Mouse (Mus musculus) hindbrain, embryonic 10.5 days (tissue): ENCODE data around the gene Muc3. TPM values are rescaled to one million over a fixed set of nuclear protein-coding genes. Genes with fewer than 3 reads are reported as not detected.

Experiments
- DNase-seq: peaks from one replicate; pipeline ENCODE4 v3.0.0-alpha.2; 2017; ENCODE audit warnings: low spot score
- H3K27ac ChIP-seq: fragments of 300-500 bp; sonication (generic); 2 replicates; pipeline ENCODE4 v1.5.1; 2016; ENCODE audit warnings: mild to moderate bottlenecking, moderate library complexity
- H3K27me3 ChIP-seq: fragments of 300-500 bp; sonication (generic); 2 replicates; pipeline ENCODE4 v1.6.1; 2016; ENCODE audit warnings: mild to moderate bottlenecking; ENCODE audit not compliant: poor library complexity, insufficient read depth, severe bottlenecking
- H3K36me3 ChIP-seq: fragments of 300-500 bp; sonication (generic); 2 replicates; pipeline ENCODE4 v1.6.1; 2016; ENCODE audit warnings: mild to moderate bottlenecking, moderate library complexity
- H3K4me1 ChIP-seq: fragments of 300-500 bp; sonication (generic); replicated peaks from 2 replicates; pipeline ENCODE4 v1.6.1; 2016; ENCODE audit warnings: mild to moderate bottlenecking
- H3K4me3 ChIP-seq: fragments of 300-500 bp; sonication (generic); 2 replicates; pipeline ENCODE4 v1.5.1; 2016; ENCODE audit warnings: mild to moderate bottlenecking, moderate library complexity
- H3K9me3 ChIP-seq: fragments of 300-500 bp; sonication (generic); 2 replicates; pipeline ENCODE4 v1.6.1; 2016; ENCODE audit warnings: mild to moderate bottlenecking, moderate library complexity
- WGBS: fragments of 180-500 bp; shearing (Covaris S2); methylation state at CpG from one replicate; pipeline ENCODE4 v1.1.7; 2016; 5-methylcytosine and 5-hydroxymethylcytosine counted together
- polyA plus RNA-seq: library from polyadenylated mRNA; unstranded; fragments of >200 nt; fragmentation: Nextera tagmentation; extraction: Ambion mirVana; gene quantifications from 2 replicates; pipeline ENCODE4 v1.2.1, GENCODE M21; 2016

Gene Muc3
- polyA plus RNA-seq, 1 experiment from 2014 or later, result not detected

DNA sequence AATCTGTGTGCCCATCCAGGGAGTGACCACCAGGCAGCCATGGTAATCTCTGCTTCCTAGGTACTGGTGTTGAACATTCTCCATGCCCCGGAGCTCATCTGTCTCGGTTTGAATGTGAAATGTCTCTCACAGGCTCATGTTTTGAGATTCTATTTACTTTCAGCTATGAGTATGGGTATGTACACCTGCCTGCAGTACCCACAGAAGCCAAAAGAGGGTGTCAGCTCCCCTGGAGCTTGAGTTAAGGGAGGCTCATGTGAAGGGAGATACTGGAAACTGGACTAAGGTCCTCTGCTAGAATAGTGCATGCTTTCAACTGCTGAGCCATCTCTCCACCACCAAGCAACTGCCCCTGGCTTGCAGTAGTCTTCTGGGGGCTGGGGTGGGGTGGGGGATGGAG, 45.2 kb downstream of the Muc3 start:
- Histone ChIP-seq H3K27ac (no peak overlapping the region), H3K9me3 (no peaks in the 10 kb centered on the region), H3K4me3 (no peak overlapping the region), H3K27me3 (no peaks in the 10 kb centered on the region), H3K4me1 (peaks cover 16% of the 10 kb centered on the region), H3K36me3 (no peaks in the 10 kb centered on the region)
- DNase-seq, result no peak
- WGBS, result 93% methylated on average over 2 of the region's 2 CpGs

- no peaks in the 10 kb centered on the region for H3K27me3 ChIP-seq
- H3K4me3 ChIP-seq, result no peak overlapping the region
- no peak for DNase-seq
- no peaks in the 10 kb centered on the region for H3K36me3 ChIP-seq
- WGBS, result 67% methylated on average over 28 of the region's 28 CpGs
- H3K27ac ChIP-seq, result peak overlapping the region; percentile 71
- H3K4me1 ChIP-seq, result peaks cover 16% of the 10 kb centered on the region
- no peaks in the 10 kb centered on the region for H3K9me3 ChIP-seq
Measured at GRCm38 (mm10) chr5:137102575-137103522, 46.3 kb downstream of the Muc3 start.

- DNase-seq, result no peak
- Histone ChIP-seq H3K27ac (0 out of 2 replicates have a peak overlapping the region, but pooled peaks have one; percentile 71), H3K4me1 (peaks cover 15% of the 10 kb centered on the region), H3K9me3 (no peaks in the 10 kb centered on the region), H3K36me3 (no peaks in the 10 kb centered on the region), H3K27me3 (no peaks in the 10 kb centered on the region), H3K4me3 (no peak overlapping the region)
- WGBS, result 78% methylated on average over 10 of the region's 10 CpGs
Measured at GRCm38 (mm10) chr5:137102078-137102477, 47.0 kb downstream of the Muc3 start.

DNA sequence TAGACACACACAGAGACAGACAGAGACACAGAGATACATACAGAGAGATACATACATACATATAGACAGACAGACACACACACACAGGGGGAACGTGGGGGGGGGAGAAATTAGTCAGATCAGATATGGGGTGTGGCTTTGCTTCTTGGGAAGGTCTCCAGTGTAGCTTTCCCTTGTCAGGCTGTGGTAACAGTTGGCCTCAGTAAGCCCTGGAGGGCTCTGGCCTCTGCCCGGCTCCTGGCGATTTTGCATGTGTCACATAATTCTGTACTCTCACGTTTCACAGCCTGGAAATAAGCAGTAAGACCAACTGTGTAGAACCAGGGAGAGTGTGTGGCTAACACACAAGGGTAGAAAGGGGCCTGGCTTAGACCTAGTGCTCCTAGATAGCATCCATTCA, 48.5 kb downstream of the Muc3 start:
- DNase-seq, result no peak
- Histone ChIP-seq H3K27ac (no peak overlapping the region), H3K36me3 (no peaks in the 10 kb centered on the region), H3K4me1 (peaks cover 12% of the 10 kb centered on the region), H3K9me3 (no peaks in the 10 kb centered on the region), H3K27me3 (no peaks in the 10 kb centered on the region), H3K4me3 (no peak overlapping the region)
- WGBS, result 66% methylated on average over 4 of the region's 4 CpGs

- no peaks in the 10 kb centered on the region for H3K9me3 ChIP-seq
- DNase-seq, result no peak
- 77% methylated on average over 11 of the region's 11 CpGs for WGBS
- H3K27ac ChIP-seq, result no peak overlapping the region
- H3K36me3 ChIP-seq, result no peaks in the 10 kb centered on the region
- peaks cover 9% of the 10 kb centered on the region for H3K4me1 ChIP-seq
- no peaks in the 10 kb centered on the region for H3K27me3 ChIP-seq
- H3K4me3 ChIP-seq, result no peak overlapping the region
Measured at GRCm38 (mm10) chr5:137098418-137098817, 50.7 kb downstream of the Muc3 start.

DNA sequence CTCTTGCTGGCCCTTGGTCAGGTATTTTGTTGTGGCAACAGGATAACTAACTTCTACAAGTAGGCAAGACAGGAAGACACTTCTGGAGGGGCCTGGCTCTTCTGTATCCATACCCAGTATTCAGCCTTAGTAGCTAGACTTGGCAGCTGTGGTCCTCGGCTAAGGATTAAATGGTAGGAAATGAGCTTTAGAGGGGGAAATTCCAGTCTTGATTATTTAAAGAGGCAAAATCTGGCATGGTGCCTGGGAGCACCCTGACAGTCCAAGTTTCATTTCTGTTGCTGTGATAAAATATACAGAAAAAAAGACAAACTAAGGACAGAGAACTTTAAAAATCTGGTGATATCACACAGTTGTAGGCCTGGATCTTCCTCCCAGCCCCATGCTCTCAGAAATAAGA, 53.1 kb downstream of the Muc3 start:
- DNase-seq, result no peak
- H3K27ac ChIP-seq, result no peak overlapping the region
- 98% methylated on average over 1 of the region's 1 CpGs for WGBS

GRCm38 (mm10) chr5:137095135-137095534, 54.0 kb downstream of the Muc3 start:
- WGBS, result 87% methylated on average over 10 of the region's 10 CpGs
- Histone ChIP-seq H3K4me3 (no peak overlapping the region), H3K27me3 (no peaks in the 10 kb centered on the region), H3K27ac (no peak overlapping the region), H3K36me3 (no peaks in the 10 kb centered on the region), H3K4me1 (no peaks in the 10 kb centered on the region), H3K9me3 (no peaks in the 10 kb centered on the region)
- no peak for DNase-seq

More for the DNA sequence above, 53.1 kb downstream of the Muc3 start:
- Histone ChIP-seq H3K36me3 (no peaks in the 10 kb centered on the region), H3K9me3 (no peaks in the 10 kb centered on the region), H3K4me3 (no peak overlapping the region), H3K27me3 (no peaks in the 10 kb centered on the region), H3K4me1 (no peaks in the 10 kb centered on the region)

DNA sequence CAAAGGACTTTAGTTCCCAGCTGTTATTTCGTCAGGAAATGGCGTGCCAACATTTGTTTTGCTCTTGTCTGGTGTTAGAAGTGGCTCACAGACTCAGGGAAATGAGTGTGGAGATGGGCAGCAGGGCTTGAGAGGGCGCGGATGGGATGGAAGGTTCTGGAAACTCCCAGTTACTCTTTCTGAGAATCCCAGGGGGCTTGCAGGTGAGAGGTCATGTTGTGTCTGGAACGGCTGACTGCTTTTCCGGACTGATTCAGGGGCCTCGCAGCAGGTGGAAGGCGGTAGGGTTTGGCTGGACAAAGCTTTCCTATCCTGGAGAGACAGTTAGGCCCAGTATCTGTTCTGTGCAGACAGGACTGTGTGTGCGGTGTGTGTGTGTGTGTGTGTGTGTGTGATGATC, 55.4 kb downstream of the Muc3 start:
- no peak for DNase-seq
- Histone ChIP-seq H3K27me3 (no peaks in the 10 kb centered on the region), H3K4me1 (no peaks in the 10 kb centered on the region), H3K27ac (no peak overlapping the region), H3K9me3 (0 out of 2 replicates have a peak, but pooled peaks cover 2% of the 10 kb centered on the region), H3K4me3 (no peak overlapping the region), H3K36me3 (no peaks in the 10 kb centered on the region)
- 76% methylated on average over 9 of the region's 9 CpGs for WGBS

DNA sequence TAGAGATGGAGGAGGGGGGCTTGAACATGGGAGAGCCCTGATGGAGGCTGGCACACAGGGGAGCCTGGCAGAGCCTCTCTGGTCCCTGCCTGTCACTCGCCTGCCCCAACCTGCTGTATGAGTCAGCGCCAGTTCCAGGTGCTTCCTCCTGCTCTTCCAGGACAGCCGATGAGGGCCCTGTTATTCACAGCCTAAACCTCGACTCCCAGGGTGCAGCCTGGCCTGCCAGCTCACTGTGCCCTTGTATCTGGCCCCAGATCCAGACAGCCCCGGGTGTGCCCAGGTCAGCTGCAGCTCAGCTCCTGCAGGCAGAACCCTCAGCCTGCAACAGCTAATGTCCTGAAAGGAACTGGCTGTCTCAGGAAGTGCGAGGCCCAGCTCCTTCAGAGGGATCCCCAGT, 57.6 kb downstream of the Muc3 start:
- 72% methylated on average over 6 of the region's 6 CpGs for WGBS

GRCm38 (mm10) chr5:137090870-137091269, 58.3 kb downstream of the Muc3 start:
- Histone ChIP-seq H3K36me3 (no peaks in the 10 kb centered on the region), H3K4me1 (no peaks in the 10 kb centered on the region), H3K27me3 (no peaks in the 10 kb centered on the region), H3K27ac (no peak overlapping the region), H3K4me3 (no peak overlapping the region), H3K9me3 (peaks cover 15% of the 10 kb centered on the region; the same call in 1 of the 2 replicates)
- WGBS, result 83% methylated on average over 10 of the region's 10 CpGs
- no peak for DNase-seq

More for the DNA sequence above, 57.6 kb downstream of the Muc3 start:
- no peaks in the 10 kb centered on the region for H3K36me3 ChIP-seq
- no peaks in the 10 kb centered on the region for H3K4me1 ChIP-seq
- peak overlapping the region; percentile 42; the same call in 1 of the 2 replicates for H3K27ac ChIP-seq
- peaks cover 15% of the 10 kb centered on the region; the same call in 1 of the 2 replicates for H3K9me3 ChIP-seq
- DNase-seq, result no peak
- H3K27me3 ChIP-seq, result no peaks in the 10 kb centered on the region
- no peak overlapping the region for H3K4me3 ChIP-seq

DNA sequence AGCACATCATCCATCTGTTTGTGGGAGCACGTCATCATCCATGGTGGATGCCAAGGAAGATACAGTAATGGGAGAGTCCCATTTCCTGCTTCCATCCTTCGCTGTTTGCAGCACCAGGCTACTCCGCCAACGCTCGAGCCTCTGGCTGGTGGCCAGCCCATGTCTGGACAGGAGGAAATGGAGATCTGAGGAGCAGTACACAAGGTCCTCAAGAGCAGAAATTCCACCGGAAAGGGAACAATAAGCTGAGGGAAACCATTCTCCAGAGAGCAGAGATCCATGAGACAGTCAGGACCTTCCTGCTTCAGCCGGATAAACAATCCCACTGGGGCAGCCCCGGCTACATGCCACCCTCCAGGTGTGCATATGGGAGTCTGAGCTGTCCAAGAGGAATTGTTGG, 61.7 kb downstream of the Muc3 start:
- Histone ChIP-seq H3K4me1 (no peaks in the 10 kb centered on the region), H3K36me3 (no peaks in the 10 kb centered on the region), H3K27ac (no peak overlapping the region), H3K27me3 (no peaks in the 10 kb centered on the region), H3K9me3 (peaks cover 15% of the 10 kb centered on the region; the same call in 1 of the 2 replicates), H3K4me3 (no peak overlapping the region)
- WGBS, result 92% methylated on average over 8 of the region's 8 CpGs
- DNase-seq, result no peak

DNA sequence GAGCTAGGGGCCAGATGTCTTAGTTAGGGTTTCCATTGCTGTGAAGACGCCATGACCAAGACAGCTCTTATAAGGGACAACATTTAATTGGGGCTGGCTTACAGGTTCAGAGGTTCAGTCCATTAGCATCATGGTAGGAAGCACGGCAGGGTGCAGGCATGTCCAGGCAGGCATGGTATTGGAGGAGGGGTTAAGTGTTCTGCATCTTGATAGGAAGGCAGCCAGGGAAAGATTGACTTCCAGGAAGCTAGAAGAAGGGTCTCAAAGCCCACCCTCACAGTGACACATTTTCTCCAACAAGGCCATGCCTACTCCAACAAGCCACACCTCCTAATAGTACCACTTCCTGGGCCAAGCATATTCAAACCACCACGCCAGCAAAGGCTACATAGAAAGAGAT, 63.4 kb downstream of the Muc3 start:
- Histone ChIP-seq H3K9me3 (peaks cover 15% of the 10 kb centered on the region; the same call in 1 of the 2 replicates), H3K4me3 (no peak overlapping the region), H3K27me3 (no peaks in the 10 kb centered on the region), H3K36me3 (no peaks in the 10 kb centered on the region), H3K27ac (no peak overlapping the region), H3K4me1 (0 out of 2 replicates have a peak, but pooled peaks cover 2% of the 10 kb centered on the region)
- DNase-seq, result no peak
- 85% methylated on average over 3 of the region's 3 CpGs for WGBS

GRCm38 (mm10) chr5:137085021-137085420, 64.1 kb downstream of the Muc3 start:
- 87% methylated on average over 6 of the region's 6 CpGs for WGBS
- no peak for DNase-seq

More at GRCm38 (mm10) chr5:137085021-137085420, 64.1 kb downstream of the Muc3 start:
- Histone ChIP-seq H3K27me3 (no peaks in the 10 kb centered on the region), H3K27ac (no peak overlapping the region), H3K36me3 (no peaks in the 10 kb centered on the region), H3K4me3 (no peak overlapping the region), H3K4me1 (0 out of 2 replicates have a peak, but pooled peaks cover 9% of the 10 kb centered on the region), H3K9me3 (peaks cover 15% of the 10 kb centered on the region; the same call in 1 of the 2 replicates)
